Mouse (Mus musculus) hindbrain, embryonic 14.5 days (tissue): ENCODE measurements around the gene Plekho2. TPM values are rescaled to one million over a fixed set of nuclear protein-coding genes. Genes with fewer than 3 reads are reported as not detected.
A peak's percentile ranks its signal among the peaks of the same experiment; 100 is the strongest.

Experiments used
- ATAC-seq: fragments of 200-750 bp; cut with Nextera tagmentation; 2 replicates; pipeline ENCODE4 v1.8.0; 2017; ENCODE audit warnings: moderate number of reproducible peaks, mild to moderate bottlenecking, moderate TSS enrichment, moderate library complexity; ENCODE audit not compliant: low FRiP score
- DNase-seq: peaks from one replicate; pipeline ENCODE4 v3.0.0-alpha.2; 2015; ENCODE audit warnings: low spot score
- H3K27ac ChIP-seq: fragments of 300-500 bp; sonication (generic); 2 replicates; pipeline ENCODE4 v1.5.1; 2014; ENCODE audit warnings: mild to moderate bottlenecking, moderate library complexity
- H3K27me3 ChIP-seq: fragments of 300-500 bp; sonication (generic); 2 replicates; pipeline ENCODE4 v1.6.1; 2014; ENCODE audit warnings: mild to moderate bottlenecking, low read length, mixed read lengths; ENCODE audit not compliant: control insufficient read depth, insufficient read depth
- H3K36me3 ChIP-seq: fragments of 300-500 bp; sonication (generic); replicated peaks from 2 replicates; pipeline ENCODE4 v1.6.1; 2014; ENCODE audit not compliant: control insufficient read depth, insufficient read depth
- H3K4me1 ChIP-seq: fragments of 300-500 bp; sonication (generic); replicated peaks from 2 replicates; pipeline ENCODE4 v1.6.1; 2014; ENCODE audit warnings: antibody characterized with exemption, low read length, mixed read lengths; ENCODE audit not compliant: control insufficient read depth, insufficient read depth
- H3K4me2 ChIP-seq: fragments of 300-500 bp; sonication (generic); replicated peaks from 2 replicates; pipeline ENCODE4 v1.6.1; 2014; ENCODE audit warnings: mild to moderate bottlenecking, moderate library complexity
- H3K4me3 ChIP-seq: fragments of 300-500 bp; sonication (generic); replicated peaks from 2 replicates; pipeline ENCODE4 v1.5.1; 2014; ENCODE audit warnings: mild to moderate bottlenecking, low read length
- H3K9ac ChIP-seq: fragments of 300-500 bp; sonication (generic); 2 replicates; pipeline ENCODE4 v1.6.1; 2014
- H3K9me3 ChIP-seq: fragments of 300-500 bp; sonication (generic); 2 replicates; pipeline ENCODE4 v1.6.1; 2016; ENCODE audit warnings: low read length; ENCODE audit not compliant: control insufficient read depth
- WGBS: fragments of 180-500 bp; shearing (Covaris S2); extraction: QIAGEN DNeasy Blood & Tissue Kit; methylation state at CpG from one replicate; pipeline ENCODE4 v1.1.7; 2014; 5-methylcytosine and 5-hydroxymethylcytosine counted together
- polyA plus RNA-seq: library from polyadenylated mRNA; unstranded; fragments of >200 nt; fragmentation: Nextera tagmentation; extraction: Ambion mirVana; gene quantifications from 2 replicates; pipeline ENCODE4 v1.2.1, GENCODE M21; 2014

The Plekho2 gene
- 4.4 and 4.6 TPM in 2 replicates for polyA plus RNA-seq

GRCm38 (mm10) chr9:65579781-65580371, at the start of gene Plekho2:
Gene Plekho2, minus strand, starts transcription at chr9:65580040.
- peak within 1 kb of the TSS; percentile 68 for H3K4me2 ChIP-seq
- peaks cover 20% of the 10 kb centered on the region; the same call in 1 of the 2 replicates for H3K4me1 ChIP-seq
- no peaks in the 10 kb centered on the region for H3K36me3 ChIP-seq
- no peaks in the 10 kb centered on the region for H3K27me3 ChIP-seq
- H3K27ac ChIP-seq = peak within 1 kb of the TSS; percentile 68
- ATAC-seq (peak; percentile 95), DNase-seq (peak; percentile 89)
- H3K9ac ChIP-seq = peak within 1 kb of the TSS; percentile 58
- H3K4me3 ChIP-seq = peak within 1 kb of the TSS; percentile 53
- WGBS = 2% methylated on average over 41 of the region's 45 CpGs
- H3K9me3 ChIP-seq = no peaks in the 10 kb centered on the region

GRCm38 (mm10) chr9:65629025-65629766, 49.4 kb upstream of the Plekho2 start, which contains the start of gene Rbpms2:
Gene Rbpms2, plus strand, starts transcription at chr9:65629648.
- DNase-seq = no peak
- Histone ChIP-seq H3K4me2 (peak within 1 kb of the TSS; percentile 99), H3K27ac (no peak within 1 kb of the TSS), H3K4me3 (peak within 1 kb of the TSS; percentile 61), H3K27me3 (peaks cover 54% of the 10 kb centered on the region), H3K36me3 (no peaks in the 10 kb centered on the region), H3K9ac (peak within 1 kb of the TSS; percentile 64), H3K9me3 (no peaks in the 10 kb centered on the region), H3K4me1 (peaks cover 12% of the 10 kb centered on the region; the same call in 1 of the 2 replicates)
- 1% methylated on average over 40 of the region's 40 CpGs for WGBS
- no peak for ATAC-seq

GRCm38 (mm10) chr9:65624266-65624665, 44.4 kb upstream of the Plekho2 start:
- H3K27me3 ChIP-seq = peaks cover 28% of the 10 kb centered on the region
- no peak overlapping the region for H3K27ac ChIP-seq
- WGBS = 80% methylated on average over 2 of the region's 2 CpGs
- H3K9ac ChIP-seq = no peak overlapping the region
- no peak overlapping the region for H3K4me2 ChIP-seq
- H3K4me3 ChIP-seq = no peak overlapping the region
- no peaks in the 10 kb centered on the region for H3K36me3 ChIP-seq
- H3K9me3 ChIP-seq = no peaks in the 10 kb centered on the region
- H3K4me1 ChIP-seq = no peaks in the 10 kb centered on the region; the same call in 1 of the 2 replicates
- ATAC-seq (no peak), DNase-seq (no peak)

GRCm38 (mm10) chr9:65622826-65623225, 43.0 kb upstream of the Plekho2 start:
- WGBS = 92% methylated on average over 5 of the region's 5 CpGs
- DNase-seq = no peak
- H3K9me3 ChIP-seq = no peaks in the 10 kb centered on the region
- no peak overlapping the region for H3K27ac ChIP-seq
- H3K36me3 ChIP-seq = no peaks in the 10 kb centered on the region
- peaks cover 14% of the 10 kb centered on the region; the same call in 1 of the 2 replicates for H3K27me3 ChIP-seq
- H3K4me1 ChIP-seq = no peaks in the 10 kb centered on the region
- H3K4me3 ChIP-seq = no peak overlapping the region
- H3K4me2 ChIP-seq = no peak overlapping the region
- ATAC-seq = no peak
- no peak overlapping the region for H3K9ac ChIP-seq

GRCm38 (mm10) chr9:65621666-65622065, 41.8 kb upstream of the Plekho2 start:
- no peak for DNase-seq
- Histone ChIP-seq H3K36me3 (no peaks in the 10 kb centered on the region), H3K4me2 (no peak overlapping the region), H3K4me1 (no peaks in the 10 kb centered on the region), H3K9me3 (no peaks in the 10 kb centered on the region), H3K27me3 (peaks cover 7% of the 10 kb centered on the region; the same call in 1 of the 2 replicates), H3K27ac (no peak overlapping the region), H3K4me3 (no peak overlapping the region), H3K9ac (no peak overlapping the region)
- 90% methylated on average over 2 of the region's 2 CpGs for WGBS
- ATAC-seq = no peak

- 89% methylated on average over 4 of the region's 4 CpGs for WGBS
- DNase-seq (no peak), ATAC-seq (no peak)
- Histone ChIP-seq H3K27ac (no peak overlapping the region), H3K4me2 (no peak overlapping the region), H3K9ac (no peak overlapping the region), H3K36me3 (no peaks in the 10 kb centered on the region), H3K9me3 (no peaks in the 10 kb centered on the region), H3K4me3 (no peak overlapping the region), H3K27me3 (peaks cover 5% of the 10 kb centered on the region; the same call in 1 of the 2 replicates), H3K4me1 (no peaks in the 10 kb centered on the region)
Observed at GRCm38 (mm10) chr9:65621196-65621595, 41.4 kb upstream of the Plekho2 start.

- H3K27ac ChIP-seq = no peak overlapping the region
- H3K27me3 ChIP-seq = no peaks in the 10 kb centered on the region
- H3K9ac ChIP-seq = no peak overlapping the region
- 66% methylated on average over 3 of the region's 3 CpGs for WGBS
- ATAC-seq = no peak
- no peaks in the 10 kb centered on the region for H3K36me3 ChIP-seq
- no peaks in the 10 kb centered on the region for H3K9me3 ChIP-seq
- H3K4me3 ChIP-seq = no peak overlapping the region
- DNase-seq = no peak
- H3K4me2 ChIP-seq = no peak overlapping the region
- no peaks in the 10 kb centered on the region for H3K4me1 ChIP-seq
Observed at GRCm38 (mm10) chr9:65619311-65619710, 39.5 kb upstream of the Plekho2 start.

GRCm38 (mm10) chr9:65613098-65613497, 33.3 kb upstream of the Plekho2 start:
- no peak for ATAC-seq
- H3K4me3 ChIP-seq = no peak overlapping the region
- no peaks in the 10 kb centered on the region for H3K36me3 ChIP-seq
- no peaks in the 10 kb centered on the region for H3K9me3 ChIP-seq
- H3K9ac ChIP-seq = no peak overlapping the region
- DNase-seq = no peak
- WGBS = 77% methylated on average over 2 of the region's 2 CpGs
- no peak overlapping the region for H3K4me2 ChIP-seq
- H3K4me1 ChIP-seq = no peaks in the 10 kb centered on the region
- H3K27me3 ChIP-seq = no peaks in the 10 kb centered on the region
- H3K27ac ChIP-seq = no peak overlapping the region

GRCm38 (mm10) chr9:65611969-65612486, 32.2 kb upstream of the Plekho2 start:
- ATAC-seq = no peak
- no peaks in the 10 kb centered on the region for H3K4me1 ChIP-seq
- H3K27ac ChIP-seq = no peak overlapping the region
- DNase-seq = no peak
- no peak overlapping the region for H3K4me2 ChIP-seq
- 89% methylated on average over 5 of the region's 5 CpGs for WGBS
- no peaks in the 10 kb centered on the region for H3K36me3 ChIP-seq
- no peak overlapping the region for H3K4me3 ChIP-seq
- H3K9me3 ChIP-seq = no peaks in the 10 kb centered on the region
- H3K9ac ChIP-seq = no peak overlapping the region
- no peaks in the 10 kb centered on the region for H3K27me3 ChIP-seq
